Mouse (Mus musculus): ENCODE results near the gene Cmtm5. TPM values are rescaled to one million over a fixed set of nuclear protein-coding genes. Genes with fewer than 3 reads are reported as not detected.

Cmtm5 gene
- total RNA-seq, 4 experiments from 2014 or later = 62.4 to 83.2 (median 76.3) TPM

Small RNAs within 50 kb of the gene (microRNA-seq; reads per million reads assigned to microRNA genes)
- gene Mir208a (1.5 to 3.2 reads per million in 2 experiments), gene Mir208b (0.64 to 0.76 reads per million in 2 experiments)

Other genes starting within 250 kb of the Cmtm5 start
- 100 to 1,000 TPM; 190 to 255 (median 232) TPM for gene Acin1, start 249.3 kb upstream of the Cmtm5 start, total RNA-seq (2022)
- gene Gm29776, start 237.4 kb upstream of the Cmtm5 start, total RNA-seq (2022) = under 1 TPM in 1 of 4 experiments, not detected in 3; 0.18 TPM
- not detected for gene Cebpe, start 224.1 kb upstream of the Cmtm5 start, total RNA-seq (2022)
- 10 to 100 TPM; 49.8 to 67.2 (median 58.5) TPM for gene Slc7a8, start 154.3 kb upstream of the Cmtm5 start, total RNA-seq (2022)
- gene Rnf212b, start 122.1 kb upstream of the Cmtm5 start, total RNA-seq (2022) = not detected
- gene Homez, start 65.3 kb upstream of the Cmtm5 start, total RNA-seq (2022) = 10 to 100 TPM; 20.3 to 33.2 (median 26.2) TPM
- 10 to 100 TPM; 18.2 to 23.0 (median 22.2) TPM for gene Ppp1r3e, start 58.7 kb upstream of the Cmtm5 start, total RNA-seq (2022)
- gene Bcl2l2, start 52.9 kb upstream of the Cmtm5 start, total RNA-seq (2022) = 100 to 1,000 TPM; 117 to 125 (median 121) TPM
- gene Gm20521, start 52.8 kb upstream of the Cmtm5 start, total RNA-seq (2022) = 10 to 100 TPM in 1 of 4 experiments, not detected in 3; 25.6 TPM
- 100 to 1,000 TPM; 260 to 320 (median 270) TPM for gene Pabpn1, start 43.8 kb upstream of the Cmtm5 start, total RNA-seq (2022)
- 100 to 1,000 TPM; 629 to 644 (median 642) TPM for gene Slc22a17, start 23.1 kb upstream of the Cmtm5 start, total RNA-seq (2022)
- 10 to 100 TPM; 10.1 to 13.7 (median 12.4) TPM for gene Efs, start 10.1 kb upstream of the Cmtm5 start, total RNA-seq (2022)
- gene Il25, start 3.6 kb upstream of the Cmtm5 start, total RNA-seq (2022) = under 1 TPM in 1 of 4 experiments, not detected in 3; 0.47 TPM
- 1 to 10 TPM; 1.7 to 5.4 (median 2.6) TPM for gene Myh6, start 30.7 kb downstream of the Cmtm5 start, total RNA-seq (2022)
- gene Gm17428, start 40.7 kb downstream of the Cmtm5 start, total RNA-seq (2022) = not detected
- 1 to 10 TPM; 6.0 to 10.0 (median 7.8) TPM for gene Myh7, start 58.4 kb downstream of the Cmtm5 start, total RNA-seq (2022)
- 10 to 100 TPM; 32.5 to 39.5 (median 34.1) TPM for gene Ngdn, start 79.2 kb downstream of the Cmtm5 start, total RNA-seq (2022)
- gene Zfhx2, start 156.1 kb downstream of the Cmtm5 start, total RNA-seq (2022) = 10 to 100 TPM; 45.9 to 69.4 (median 55.7) TPM
- gene Thtpa, start 158.5 kb downstream of the Cmtm5 start, total RNA-seq (2022) = 10 to 100 TPM; 19.5 to 23.2 (median 22.3) TPM
- 10 to 100 TPM; 10.8 to 20.7 (median 14.8) TPM for gene Ap1g2, start 170.3 kb downstream of the Cmtm5 start, total RNA-seq (2022)
- 100 to 1,000 TPM; 361 to 416 (median 386) TPM for gene Jph4, start 180.7 kb downstream of the Cmtm5 start, total RNA-seq (2022)

Measured in layer of hippocampus, adult 8-10 months (tissue).